Comparison of ENCODE assay signal across 9 mouse cellular contexts in genomic region chr17:93200386-93201264, GRCm38 (mm10). TPM values are rescaled to one million over a fixed set of nuclear protein-coding genes. Genes with fewer than 3 reads are reported as not detected.
A peak's percentile ranks its signal among the peaks of the same experiment; 100 is the strongest.
DNase-seq lines count a peak whose midpoint lies in the region; ATAC-seq lines count a peak whose summit lies in the region.
"Had no signal": no experiment of that assay in that cellular context is flagged by ENCODE, and none has a peak within 500 bp of the region (broad histone marks: within the 10 kb centered on the region; RNA-seq: fewer than 3 reads in every experiment).

No protein-coding gene starts in this region.

- peaks cover 9% of the 10 kb centered on the region; the same call in 1 of the 2 replicates for H3K4me1 ChIP-seq in limb, embryonic 11.5 days (ENCODE audit: control insufficient read depth, insufficient read depth, low read length)

- WGBS in limb, embryonic 11.5 days = under 1% methylated on average over 29 of the region's 29 CpGs

- peak overlapping the region; percentile 15; the same call in 1 of the 2 replicates for H3K4me3 ChIP-seq in limb, embryonic 11.5 days (ENCODE audit: low read depth, low read length)

- H3K9ac ChIP-seq in limb, embryonic 11.5 days (ENCODE audit: low read length) = no peak overlapping the region

- no peaks in the 10 kb centered on the region for H3K36me3 ChIP-seq in limb, embryonic 11.5 days (ENCODE audit: control insufficient read depth, insufficient read depth, low read length)

- peak overlapping the region; percentile 34 for H3K4me2 ChIP-seq in limb, embryonic 11.5 days (ENCODE audit: low read depth, severe bottlenecking)

- no peaks in the 10 kb centered on the region for H3K9me3 ChIP-seq in limb, embryonic 11.5 days (ENCODE audit: control insufficient read depth, low read length)

- H3K27ac ChIP-seq in limb, embryonic 11.5 days (replicated peaks; ENCODE audit: low read depth, low read length) = no peak overlapping the region

- no peak for ATAC-seq in limb, embryonic 11.5 days (ENCODE audit: insufficient number of reproducible peaks, low FRiP score, low TSS enrichment, low read depth)

- peaks cover 62% of the 10 kb centered on the region for H3K27me3 ChIP-seq in limb, embryonic 11.5 days (ENCODE audit: control insufficient read depth, insufficient read depth, low read length)

- DNase-seq in cerebellum, postnatal 10 days = peak; percentile 63 to 67
- DNase-seq in cerebellum, adult 18-20 months = no peak
- peak; percentile 10 for DNase-seq in right cerebral cortex, adult 18-20 months
- no peak for DNase-seq in right cerebral cortex, postnatal 36 days (ENCODE audit: low spot score in 2 of 2)
- peak; percentile 34 for DNase-seq in limb, embryonic 11.5 days (ENCODE audit: low spot score)
- DNase-seq in right cerebral cortex, postnatal 14 days = peak; percentile 28
- no peak for DNase-seq in spleen, postnatal 14 days (ENCODE audit: low spot score in 2 of 2)
- DNase-seq in urinary bladder, postnatal 4 days (ENCODE audit: low spot score in 2 of 2) = no peak
- DNase-seq: heart, adult 11 months had no signal

RNA-seq across cellular contexts. Expression of gene Adcyap1, which starts 1.8 kb away (rescaled TPM):
- 0.09 and 0.44 TPM in 2 replicates for polyA plus RNA-seq in limb, embryonic 11.5 days (2014; fragmentation: Nextera tagmentation; extraction: Ambion mirVana)

Comparison
In these comparisons a context has a peak if more than half of its experiments do, and no peak if none do; other contexts are left out.
1. DNase-seq: peak in cerebellum, postnatal 10 days (2 of 2), right cerebral cortex, adult 18-20 months (single experiment), limb, embryonic 11.5 days (single experiment) and right cerebral cortex, postnatal 14 days (single experiment); none in cerebellum, adult 18-20 months (0 of 2), right cerebral cortex, postnatal 36 days (0 of 2), spleen, postnatal 14 days (0 of 2) and urinary bladder, postnatal 4 days (0 of 2).